Mouse (Mus musculus) spleen, adult 2 months (tissue): ENCODE measurements around the gene Tcf3. TPM values are rescaled to one million over a fixed set of nuclear protein-coding genes. Genes with fewer than 3 reads are reported as not detected.

ENCODE experiments used
- DNase-seq, 2 experiments: peaks; one replicate each; pipeline versions ENCODE4 v3.0.0 to v3.0.0-alpha.2; 2012 to 2021; ENCODE audit warnings: low spot score in 2 of 2, low read depth in 1 of 2
- H3K27ac ChIP-seq: fragments of 200-500 bp; 2 replicates; pipeline ENCODE4 v1.5.1; 2012; ENCODE audit warnings: low read length, inconsistent platforms; ENCODE audit not compliant: insufficient read depth
- H3K27me3 ChIP-seq: fragments of 200-500 bp; 2 replicates; pipeline ENCODE4 v1.6.1; 2012; ENCODE audit warnings: mild to moderate bottlenecking, moderate library complexity, low read length, inconsistent platforms; ENCODE audit not compliant: control insufficient read depth, insufficient read depth
- H3K36me3 ChIP-seq: fragments of 200-500 bp; 2 replicates; pipeline ENCODE4 v1.6.1; 2012; ENCODE audit warnings: mild to moderate bottlenecking, low read length, inconsistent platforms; ENCODE audit not compliant: control insufficient read depth, insufficient read depth
- H3K4me1 ChIP-seq: fragments of 200-500 bp; 2 replicates; pipeline ENCODE4 v1.6.1; 2011; ENCODE audit warnings: inconsistent platforms; ENCODE audit not compliant: control insufficient read depth, insufficient read depth, insufficient read length
- H3K4me3 ChIP-seq: fragments of 200-500 bp; 2 replicates; pipeline ENCODE4 v1.5.1; 2011; ENCODE audit warnings: mild to moderate bottlenecking, inconsistent platforms; ENCODE audit not compliant: insufficient read depth, insufficient read length; ENCODE audit errors: extremely low read depth
- CTCF ChIP-seq: fragments of 200-500 bp; IDR thresholded peaks from 2 replicates; pipeline ENCODE4 v1.5.1; 2011; ENCODE audit warnings: mild to moderate bottlenecking, inconsistent platforms; ENCODE audit not compliant: insufficient read depth, insufficient read length, insufficient replicate concordance; ENCODE audit errors: extremely low read depth
- POLR2A ChIP-seq: fragments of 200-500 bp; IDR thresholded peaks from 2 replicates; pipeline ENCODE4 v1.6.1; 2011; ENCODE audit warnings: low read depth, low read length, inconsistent platforms
- WGBS: fragments of 180-500 bp; shearing (Covaris S2); methylation state at CpG from one replicate; pipeline ENCODE4 v1.1.7; 2018; 5-methylcytosine and 5-hydroxymethylcytosine counted together
- polyA plus RNA-seq: library from polyadenylated mRNA; depleted of rRNA; stranded (reverse); fragments of >200 nt; gene quantifications from 2 replicates; pipeline ENCODE4 v1.2.3, GENCODE M21; 2012

Tcf3 gene
- polyA plus RNA-seq, 1 experiment, result 173 TPM

DNA sequence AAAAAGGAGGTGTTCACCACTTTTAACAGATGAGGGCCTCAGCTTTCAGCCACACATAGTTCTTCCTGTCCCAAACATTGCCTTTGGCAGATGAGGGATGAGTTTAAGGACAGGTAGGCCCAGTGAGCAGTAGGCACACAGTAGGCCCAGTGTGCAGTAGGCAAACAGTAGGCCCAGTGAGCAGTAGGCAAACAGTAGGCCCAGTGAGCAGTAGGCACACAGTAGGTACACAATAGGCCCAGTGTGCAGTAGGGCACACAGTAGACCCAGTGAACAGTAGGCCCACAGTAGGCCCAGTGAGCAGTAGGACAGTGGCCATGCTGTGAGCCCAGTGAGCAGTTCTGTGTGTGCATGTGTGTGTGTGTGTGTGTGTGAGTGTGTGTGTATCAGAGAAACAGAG, 6.6 kb upstream of the Tcf3 start:
- peaks cover 19% of the 10 kb centered on the region for H3K4me1 ChIP-seq

DNA sequence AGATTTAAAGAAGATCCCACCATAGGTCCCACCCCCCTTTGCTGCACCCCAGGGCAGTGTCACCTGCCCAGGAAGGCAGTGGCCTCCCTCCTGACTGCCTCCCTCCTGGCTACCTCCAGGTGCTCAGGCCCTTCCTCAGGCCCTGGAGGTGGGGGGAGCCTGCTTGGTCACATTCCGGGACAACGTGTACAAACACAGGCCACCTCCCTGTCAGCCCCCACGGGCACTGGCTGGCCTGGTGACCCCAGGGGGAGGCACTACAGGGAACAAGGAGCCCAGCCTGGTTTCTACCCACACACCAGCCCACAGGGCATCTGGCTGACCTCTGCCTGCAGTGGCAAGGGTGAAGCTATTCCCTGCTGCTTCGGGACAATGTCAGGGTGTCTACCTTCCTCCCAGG, 4.5 kb upstream of the Tcf3 start:
- H3K4me3 ChIP-seq, result no peak overlapping the region
- WGBS, result 89% methylated on average over 4 of the region's 4 CpGs
- no peaks in the 10 kb centered on the region for H3K27me3 ChIP-seq

More for the DNA sequence above, 6.6 kb upstream of the Tcf3 start:
- Histone ChIP-seq H3K4me3 (no peak overlapping the region), H3K36me3 (no peaks in the 10 kb centered on the region), H3K27ac (no peak overlapping the region), H3K27me3 (no peaks in the 10 kb centered on the region)
- no peak for DNase-seq
- TF ChIP-seq POLR2A (no peak), CTCF (no peak)

GRCm38 (mm10) chr10:80436276-80436675, 2.8 kb upstream of the Tcf3 start:
- Histone ChIP-seq H3K27me3 (no peaks in the 10 kb centered on the region), H3K4me1 (peaks cover 11% of the 10 kb centered on the region; the same call in 1 of the 2 replicates), H3K27ac (no peak overlapping the region), H3K36me3 (no peaks in the 10 kb centered on the region), H3K4me3 (no peak overlapping the region)
- TF ChIP-seq CTCF (no peak), POLR2A (no peak)
- no peak for DNase-seq
- WGBS, result 39% methylated on average over 9 of the region's 9 CpGs

More for the DNA sequence above, 4.5 kb upstream of the Tcf3 start:
- H3K36me3 ChIP-seq, result no peaks in the 10 kb centered on the region
- no peak for DNase-seq
- H3K4me1 ChIP-seq, result peaks cover 5% of the 10 kb centered on the region; the same call in 1 of the 2 replicates
- H3K27ac ChIP-seq, result no peak overlapping the region
- TF ChIP-seq CTCF (no peak), POLR2A (no peak)

- WGBS, result 26% methylated on average over 7 of the region's 7 CpGs
- TF ChIP-seq CTCF (no peak), POLR2A (no peak)
- Histone ChIP-seq H3K4me1 (peaks cover 16% of the 10 kb centered on the region; the same call in 1 of the 2 replicates), H3K36me3 (peaks cover 2% of the 10 kb centered on the region; the same call in 1 of the 2 replicates), H3K27ac (no peak overlapping the region), H3K27me3 (no peaks in the 10 kb centered on the region), H3K4me3 (no peak overlapping the region)
- no peak for DNase-seq
These were observed 2.3 kb upstream of the Tcf3 start for GRCm38 (mm10) chr10:80435764-80436163.

- no peak overlapping the region for H3K27ac ChIP-seq
- H3K4me1 ChIP-seq, result peaks cover 25% of the 10 kb centered on the region; the same call in 1 of the 2 replicates
- no peaks in the 10 kb centered on the region for H3K27me3 ChIP-seq
- 68% methylated on average over 3 of the region's 3 CpGs for WGBS
- H3K4me3 ChIP-seq, result no peak overlapping the region
- no peak for DNase-seq
- H3K36me3 ChIP-seq, result peaks cover 7% of the 10 kb centered on the region
- TF ChIP-seq CTCF (no peak), POLR2A (no peak)
These were observed 1.4 kb upstream of the Tcf3 start for GRCm38 (mm10) chr10:80434823-80435222.

- TF ChIP-seq POLR2A, result no peak
- TF ChIP-seq CTCF, result no peak
- Histone ChIP-seq H3K4me3 (peak overlapping the region; percentile 6; the same call in 1 of the 2 replicates), H3K27ac (peak overlapping the region; percentile 36), H3K36me3 (peaks cover 10% of the 10 kb centered on the region), H3K27me3 (no peaks in the 10 kb centered on the region), H3K4me1 (peaks cover 28% of the 10 kb centered on the region; the same call in 1 of the 2 replicates)
- DNase-seq, result no peak
- WGBS, result 14% methylated on average over 8 of the region's 8 CpGs
These were observed 766 bp upstream of the Tcf3 start for GRCm38 (mm10) chr10:80434233-80434592.

DNA sequence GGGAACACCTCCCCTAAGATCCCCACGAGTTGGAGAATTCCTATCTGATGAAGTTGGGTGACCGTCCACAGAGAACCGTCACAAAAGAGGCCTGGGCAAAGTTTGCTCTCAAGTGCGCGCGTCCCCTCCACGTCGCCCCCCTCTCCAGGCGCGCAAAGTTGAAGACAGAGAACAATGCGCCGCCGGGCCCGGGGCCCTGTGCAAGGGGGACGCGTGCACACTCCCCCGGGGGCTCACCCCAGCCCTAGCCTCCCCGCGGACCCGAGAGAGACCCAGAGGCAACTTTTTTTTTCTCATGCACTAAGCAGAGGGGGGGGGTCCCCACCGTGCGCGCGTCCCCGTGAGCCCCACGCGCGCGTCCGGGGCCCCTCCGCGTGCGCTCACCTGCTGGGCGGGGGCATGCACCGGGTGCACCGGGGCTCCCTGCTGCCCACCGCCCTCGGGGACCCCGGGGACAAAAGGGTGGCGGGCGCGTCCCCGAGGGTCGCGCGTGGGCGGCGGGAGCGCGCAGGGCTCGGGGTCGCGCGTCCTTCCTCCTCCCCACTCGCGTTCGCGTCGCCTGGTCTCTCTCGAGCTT, 423 bp downstream of the Tcf3 start:
- WGBS, result under 1% methylated on average over 60 of the region's 60 CpGs
- Histone ChIP-seq H3K4me3 (peak overlapping the region; percentile 89), H3K27ac (peak overlapping the region; percentile 98), H3K27me3 (no peaks in the 10 kb centered on the region), H3K4me1 (peaks cover 31% of the 10 kb centered on the region; the same call in 1 of the 2 replicates), H3K36me3 (peaks cover 14% of the 10 kb centered on the region)
- TF ChIP-seq CTCF, result no peak
- TF ChIP-seq POLR2A, result no peak
- no peak for DNase-seq
